Mouse (Mus musculus): ENCODE measurements around the gene Usp53.

- TF ChIP-seq CTCF (IDR thresholded peaks at IDR 0.05; ENCODE audit: extremely low read depth, insufficient read length, insufficient replicate concordance, low read depth, low read length), result no peak
- no peak for TF ChIP-seq POLR2A (IDR thresholded peaks at IDR 0.05; ENCODE audit: low read depth, low read length)
Measured at GRCm38 (mm10) chr3:122898254-122898653, 86.1 kb downstream of the Usp53 start.
